Mouse (Mus musculus) kidney, adult 11 months (tissue): ENCODE results near the gene Fbxo36.

ENCODE experiments used
- DNase-seq: peaks from one replicate; pipeline ENCODE4 v3.0.0; 2022

Fbxo36 gene

GRCm38 (mm10) chr1:84839309-84840017 is at the start of gene Fbxo36:
Gene Fbxo36 (plus strand): TSS chr1:84839841.
- DNase-seq, result peak; percentile 92

- DNase-seq, result no peak
Measured at GRCm38 (mm10) chr1:84791393-84791792, 48.2 kb upstream of the Fbxo36 start.

DNA sequence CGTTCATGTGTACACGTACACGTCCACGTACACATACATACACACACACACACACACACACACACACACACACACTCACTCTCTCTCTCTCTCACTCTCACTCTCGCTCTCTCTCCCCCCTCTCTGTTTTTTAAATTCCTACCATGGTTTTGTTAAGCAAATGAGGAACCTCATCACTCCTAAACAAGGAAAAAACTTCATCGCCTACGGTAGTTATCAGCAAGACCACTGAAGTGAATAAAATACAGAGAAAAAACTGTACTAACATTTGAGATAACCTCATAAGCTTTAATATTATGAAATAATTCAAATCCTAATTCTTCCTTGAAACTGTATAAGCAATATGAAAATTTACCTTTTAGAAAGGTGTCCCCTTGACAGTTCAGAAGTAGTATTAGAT is 44.3 kb upstream of the Fbxo36 start:
- no peak for DNase-seq

DNA sequence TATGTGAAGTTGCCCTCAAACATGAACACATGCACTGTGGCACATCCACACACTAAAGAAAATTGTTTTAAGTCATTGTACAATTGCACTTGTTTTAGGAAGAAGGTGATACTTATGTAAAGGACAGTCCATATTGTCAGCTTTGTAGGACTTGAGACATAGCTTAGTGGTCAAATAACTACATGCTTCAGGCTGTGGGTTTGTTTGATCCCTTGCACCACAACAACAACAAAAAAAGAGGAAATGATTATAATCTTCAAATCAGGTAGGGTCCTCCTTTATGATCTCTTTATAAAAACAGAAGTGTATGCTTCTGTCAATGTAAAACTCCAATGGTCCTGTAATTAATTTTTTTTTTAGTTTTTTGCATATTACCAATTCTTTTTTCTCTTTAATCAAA is 40.5 kb upstream of the Fbxo36 start:
- no peak for DNase-seq

DNA sequence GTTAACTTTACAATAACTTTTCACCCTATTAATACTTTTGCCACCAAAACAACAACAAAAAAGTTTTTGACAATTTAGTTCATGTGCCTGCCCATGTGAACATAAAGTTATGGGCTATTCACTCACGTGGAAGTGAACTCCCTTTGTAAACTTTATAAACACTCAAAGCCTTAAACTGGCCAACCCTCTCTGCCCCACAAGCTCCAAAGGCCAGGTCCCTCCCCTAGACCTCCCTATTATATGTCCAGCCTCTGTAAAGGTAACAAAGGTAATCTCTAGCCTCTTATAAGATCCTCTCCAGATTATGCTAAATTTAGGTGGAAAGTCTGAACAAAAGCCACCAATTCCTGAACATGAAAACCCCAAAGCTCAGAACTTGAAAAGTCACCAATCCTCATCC is 35.9 kb upstream of the Fbxo36 start:
- DNase-seq, result no peak

DNA sequence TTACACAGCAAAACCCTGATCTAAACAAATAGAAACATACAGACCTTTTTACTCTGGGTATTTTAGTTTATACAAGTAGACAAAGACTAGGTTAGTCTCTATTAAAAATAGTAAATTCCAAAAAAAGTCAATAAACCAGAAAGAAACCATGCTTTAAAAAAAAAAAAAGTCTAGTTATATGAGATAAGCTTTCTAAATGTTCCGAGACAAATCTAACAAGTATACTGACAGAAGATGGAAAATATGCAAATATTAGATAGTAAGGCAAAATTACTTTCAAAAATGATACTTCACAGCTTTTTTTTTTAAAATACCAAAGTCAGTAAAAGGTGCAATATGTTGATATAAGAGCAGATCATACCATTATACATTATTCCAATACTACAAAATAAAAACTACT is 22.0 kb upstream of the Fbxo36 start:
- no peak for DNase-seq

DNA sequence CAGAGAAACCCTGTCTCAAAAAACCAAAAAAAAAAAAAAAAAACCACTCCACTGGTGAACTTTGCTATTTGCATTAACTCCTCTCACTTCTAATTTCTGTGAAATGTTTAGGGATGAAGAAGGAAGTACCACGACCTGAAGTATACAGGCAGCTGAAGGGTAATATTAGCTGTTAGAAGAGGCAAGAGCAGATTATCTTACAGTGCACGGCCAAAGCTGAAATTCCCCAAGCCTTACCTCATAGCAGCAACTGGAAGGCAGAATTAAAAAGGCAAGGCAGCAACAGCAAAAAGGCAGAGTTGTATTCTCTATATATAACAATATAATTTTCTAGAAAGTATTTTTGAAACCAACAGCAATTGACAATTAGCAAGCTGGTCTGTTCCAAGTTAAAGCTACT is 14.6 kb upstream of the Fbxo36 start:
- DNase-seq, result no peak

DNA sequence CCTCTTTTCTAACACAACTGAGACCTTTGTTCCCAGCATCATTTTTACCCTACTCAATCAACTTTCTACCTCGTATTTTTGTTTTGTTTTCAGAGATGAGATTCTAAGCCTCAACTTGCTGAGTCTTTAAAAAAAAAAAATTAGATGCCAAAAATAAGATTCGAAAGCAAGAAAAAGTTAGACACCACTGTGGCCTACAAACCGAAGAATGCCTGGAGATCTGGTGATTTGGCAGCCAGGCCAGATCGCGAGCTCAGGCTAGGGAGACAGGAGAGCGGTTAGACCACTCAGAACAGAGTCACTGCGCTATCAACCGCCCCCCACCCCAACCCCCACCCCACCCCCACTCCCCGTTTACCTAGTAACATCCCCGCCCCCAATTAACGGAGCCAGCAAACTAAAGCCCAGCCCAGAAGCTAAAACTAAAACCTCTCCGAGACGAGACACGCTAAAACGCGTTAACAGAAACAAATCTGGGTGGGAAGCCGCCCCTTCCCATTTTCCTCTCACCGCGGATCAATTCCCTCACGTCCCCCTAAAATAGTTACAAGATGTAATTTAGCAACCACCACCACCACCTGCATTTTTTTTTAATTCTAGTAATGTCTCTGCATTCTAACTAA is 2.0 kb upstream of the Fbxo36 start:
- DNase-seq, result no peak

- DNase-seq, result peak; percentile 14
Measured at GRCm38 (mm10) chr1:84838156-84838555, 1.5 kb upstream of the Fbxo36 start.

GRCm38 (mm10) chr1:84838621-84839151 is 955 bp upstream of the Fbxo36 start:
- peak; percentile 54 for DNase-seq

GRCm38 (mm10) chr1:84840018-84840664 is 500 bp downstream of the Fbxo36 start, which contains the start of gene Trip12:
Gene Trip12 (minus strand): TSS chr1:84840516.
- no peak for DNase-seq

DNA sequence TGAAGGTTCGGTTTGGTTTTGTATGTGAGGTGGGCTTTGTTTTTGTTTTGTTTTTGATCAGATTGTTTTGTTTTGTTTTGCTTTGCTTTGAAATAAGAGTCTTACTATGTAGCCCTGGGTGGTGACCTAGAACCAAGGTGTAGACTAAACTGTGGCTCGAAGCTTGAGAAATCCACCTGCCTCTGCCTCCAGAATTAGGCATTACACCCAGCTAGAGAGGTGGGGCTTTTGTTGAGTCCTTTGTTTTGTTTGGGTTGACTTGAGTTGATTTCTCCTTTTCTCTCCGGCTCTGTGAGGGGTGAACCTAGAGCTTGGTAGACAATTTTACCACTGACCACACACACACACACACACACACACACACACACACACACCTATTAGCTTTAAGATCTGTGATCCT is 1.4 kb downstream of the Fbxo36 start:
- no peak for DNase-seq

DNA sequence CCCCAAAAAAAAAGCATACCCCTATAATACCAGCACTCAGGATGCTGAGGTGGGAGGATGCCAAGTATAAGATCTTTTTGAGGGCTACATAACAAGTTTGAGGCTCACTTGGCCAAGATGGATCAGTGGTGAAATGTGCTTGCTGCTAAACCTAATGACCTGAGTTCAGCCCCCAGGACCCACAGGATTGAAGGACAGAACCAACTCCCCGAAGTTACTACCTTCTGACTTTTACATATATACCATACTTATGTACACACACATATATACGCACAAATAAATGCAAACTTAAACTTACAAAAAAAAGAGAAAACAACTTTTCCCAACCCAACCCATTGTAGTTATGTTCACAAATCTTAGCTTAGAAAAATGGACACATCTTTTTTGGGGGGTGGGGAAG is 3.7 kb downstream of the Fbxo36 start:
- no peak for DNase-seq

- no peak for DNase-seq
Measured at GRCm38 (mm10) chr1:84847698-84848097, 8.1 kb downstream of the Fbxo36 start.

GRCm38 (mm10) chr1:84848335-84848734 is 8.7 kb downstream of the Fbxo36 start:
- no peak for DNase-seq

DNA sequence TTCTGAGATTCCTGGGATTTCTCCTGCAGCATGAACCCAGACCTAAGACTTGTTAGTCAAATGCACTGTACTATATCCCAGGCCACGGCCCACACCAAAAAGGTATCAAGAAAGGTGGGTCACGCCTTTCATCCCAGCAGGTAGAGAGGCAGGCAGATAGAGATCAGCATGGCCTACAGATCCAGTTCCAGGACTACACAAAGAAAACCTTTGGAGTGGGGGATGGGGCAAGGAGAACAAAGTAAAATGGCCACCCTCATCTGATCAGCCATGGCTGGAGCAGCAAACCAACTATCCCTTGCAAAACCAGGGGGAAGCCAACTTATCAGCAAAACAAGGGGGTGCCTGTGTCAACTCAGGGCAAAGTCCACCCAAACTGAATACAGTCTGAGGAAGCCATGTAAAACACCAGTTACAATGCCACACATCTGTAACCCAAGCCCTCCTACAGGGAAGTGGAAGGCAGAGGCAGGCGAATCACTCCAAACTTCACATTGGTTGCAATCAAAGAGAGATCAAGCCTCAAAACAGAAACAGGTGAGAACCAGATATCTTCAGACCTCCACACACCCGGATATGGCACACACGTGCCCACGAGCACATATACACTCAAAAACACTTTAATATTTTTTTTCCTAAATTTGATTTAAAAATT is 9.3 kb downstream of the Fbxo36 start:
- DNase-seq, result no peak

GRCm38 (mm10) chr1:84849804-84850203 is 10.2 kb downstream of the Fbxo36 start:
- no peak for DNase-seq

GRCm38 (mm10) chr1:84850471-84850870 is 10.8 kb downstream of the Fbxo36 start:
- no peak for DNase-seq

DNA sequence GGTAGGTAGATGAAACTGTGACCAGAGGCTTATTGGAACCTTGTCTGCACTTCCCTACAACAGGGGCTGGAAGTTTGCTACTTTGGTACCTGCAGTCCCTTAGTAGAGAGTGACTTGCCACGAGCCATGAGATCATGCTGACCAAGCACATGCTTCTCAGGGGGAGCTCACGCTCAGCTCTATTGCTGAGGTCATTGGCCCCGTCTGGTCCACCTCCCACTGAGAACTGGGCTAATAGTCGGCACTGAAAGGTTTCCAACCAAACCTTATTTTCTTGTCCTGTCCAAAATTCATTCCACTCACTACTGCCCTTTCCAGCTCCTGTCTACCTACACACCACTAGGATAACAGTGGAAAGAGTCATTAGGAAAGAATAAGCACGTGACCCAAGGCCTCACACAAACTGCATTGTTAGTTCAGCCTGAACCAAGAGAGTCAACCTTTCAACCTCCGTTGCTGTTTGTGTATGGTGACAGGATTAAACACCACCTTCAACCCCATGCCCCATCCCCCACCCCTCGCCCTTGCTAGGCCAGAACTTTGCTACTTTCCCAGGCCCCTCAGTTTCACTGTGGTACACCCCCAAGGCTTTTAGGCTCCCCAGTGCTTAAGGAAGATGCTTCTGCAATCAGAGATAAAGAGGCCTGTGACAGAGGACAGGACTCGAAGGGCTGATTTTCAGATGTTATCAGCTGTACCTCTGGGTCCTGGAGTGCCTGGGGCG is 12.0 kb downstream of the Fbxo36 start:
- peak; percentile 80 for DNase-seq

DNA sequence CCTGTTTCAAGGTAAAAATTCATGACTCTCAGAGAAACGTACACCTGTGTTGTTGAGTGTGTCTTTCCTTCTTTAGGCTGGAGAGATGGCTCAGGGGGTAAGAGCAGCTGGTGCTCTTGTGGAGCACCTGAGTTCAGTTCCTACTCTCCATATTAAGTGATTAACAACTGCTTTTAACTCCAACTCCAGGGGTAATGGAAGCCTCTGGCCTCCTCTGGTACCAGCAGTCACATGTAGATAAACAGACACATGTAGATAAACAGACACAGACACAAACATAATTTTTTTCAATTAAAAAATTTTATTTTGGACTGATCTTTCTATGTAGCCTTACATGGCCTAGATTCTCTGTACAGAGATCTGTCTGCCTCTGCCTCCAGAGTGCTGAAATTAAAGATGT is 14.1 kb downstream of the Fbxo36 start:
- DNase-seq, result no peak

- no peak for DNase-seq
Measured at GRCm38 (mm10) chr1:84854966-84855365, 15.3 kb downstream of the Fbxo36 start.

GRCm38 (mm10) chr1:84855756-84856155 is 16.1 kb downstream of the Fbxo36 start:
- no peak for DNase-seq

- DNase-seq, result no peak
Measured at GRCm38 (mm10) chr1:84859597-84859996, 20.0 kb downstream of the Fbxo36 start.
